Mouse (Mus musculus): ENCODE data around the gene Klhl40.
A peak's percentile ranks its signal among the peaks of the same experiment; 100 is the strongest.

The Klhl40 gene

DNA sequence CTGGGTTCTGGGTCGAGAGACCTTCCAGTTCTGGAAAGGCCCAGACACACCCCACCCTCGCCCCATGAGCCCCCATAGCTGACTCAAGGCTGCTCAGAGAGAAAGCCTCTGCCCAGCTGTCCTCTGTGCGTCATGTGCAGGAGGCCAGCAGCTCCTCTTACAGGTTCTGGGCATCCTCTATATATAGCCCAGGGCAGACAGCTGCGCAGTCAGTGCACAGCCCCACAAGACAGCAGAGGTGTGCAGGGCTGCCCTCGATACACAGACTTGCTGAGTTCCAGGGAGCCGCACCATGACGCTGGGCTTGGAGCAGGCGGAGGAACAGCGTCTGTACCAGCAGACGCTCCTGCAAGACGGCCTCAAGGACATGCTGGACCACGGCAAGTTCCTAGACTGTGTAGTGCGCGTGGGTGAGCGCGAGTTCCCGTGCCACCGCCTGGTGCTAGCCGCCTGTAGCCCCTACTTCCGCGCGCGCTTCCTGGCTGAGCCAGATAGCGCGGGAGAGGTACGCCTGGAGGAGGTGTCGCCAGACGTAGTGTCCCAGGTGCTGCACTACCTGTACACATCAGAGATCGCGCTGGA lies at the start of gene Klhl40:
TSS of gene Klhl40 (plus strand) at position 124 of the 582 bp plus-strand sequence.
- peak; percentile 74 for DNase-seq (ENCODE audit: low read depth, low spot score)

DNA sequence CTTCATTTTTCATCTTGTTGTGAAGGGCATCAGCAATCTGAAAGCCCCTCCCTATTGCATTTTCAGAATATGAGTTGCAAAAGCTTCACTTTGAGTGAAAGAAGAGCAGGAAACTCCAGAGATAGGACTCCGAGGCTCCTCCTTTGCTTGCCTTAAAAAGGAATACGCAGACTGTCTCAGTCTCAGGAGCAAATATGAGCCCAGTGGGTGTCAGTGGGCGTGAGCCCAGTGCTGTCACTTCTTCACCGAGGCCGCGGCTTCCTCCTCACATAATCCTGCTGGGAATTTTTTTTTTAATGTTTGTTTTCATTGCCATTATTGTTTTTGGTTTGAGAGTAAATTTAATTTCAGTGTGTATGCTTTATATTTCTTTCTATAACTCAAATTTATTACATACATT lies 36.9 kb upstream of the Klhl40 start:
- DNase-seq (ENCODE audit: low read depth, low spot score), result peak; percentile 34

DNA sequence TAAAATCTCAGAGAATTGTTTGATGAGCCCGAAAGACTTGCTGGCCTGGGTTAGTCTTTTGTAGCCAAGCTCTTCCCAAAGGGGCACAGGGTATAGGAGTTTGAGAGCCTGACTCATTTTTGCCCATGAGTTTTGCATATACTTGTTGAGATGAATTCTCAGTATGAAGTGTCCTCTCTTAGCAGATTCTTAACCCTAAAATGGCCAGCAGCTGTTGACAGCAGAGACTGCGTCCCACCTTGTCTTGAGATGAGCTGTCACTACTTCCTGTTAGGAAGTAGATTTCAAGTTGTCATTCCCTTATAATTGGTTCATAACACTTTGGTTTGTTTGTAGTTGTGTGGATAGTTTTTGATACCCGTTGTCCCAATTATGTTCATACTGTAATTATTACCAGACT lies 36.2 kb upstream of the Klhl40 start:
- DNase-seq (ENCODE audit: low read depth, low spot score), result no peak

DNA sequence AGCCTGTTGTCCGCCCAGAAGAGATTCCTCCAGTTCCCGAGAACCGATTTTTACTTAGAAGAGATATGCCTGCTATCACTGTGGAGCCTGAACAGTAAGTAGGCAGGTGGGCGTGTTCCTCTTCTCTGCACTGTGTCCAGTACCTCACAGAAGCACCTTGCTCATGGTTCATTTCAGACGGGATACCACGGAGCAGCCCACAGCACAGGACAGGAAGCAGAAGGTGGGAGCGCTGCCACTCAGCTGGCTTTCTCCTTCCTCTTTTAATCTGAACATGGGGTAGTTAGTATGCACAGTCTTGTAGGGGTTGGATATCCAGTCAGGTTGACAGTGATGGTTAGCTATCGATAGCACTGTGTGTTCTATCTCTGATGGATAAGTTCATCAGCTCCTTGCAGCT lies 33.4 kb upstream of the Klhl40 start:
- no peak for DNase-seq (ENCODE audit: low read depth, low spot score)

DNA sequence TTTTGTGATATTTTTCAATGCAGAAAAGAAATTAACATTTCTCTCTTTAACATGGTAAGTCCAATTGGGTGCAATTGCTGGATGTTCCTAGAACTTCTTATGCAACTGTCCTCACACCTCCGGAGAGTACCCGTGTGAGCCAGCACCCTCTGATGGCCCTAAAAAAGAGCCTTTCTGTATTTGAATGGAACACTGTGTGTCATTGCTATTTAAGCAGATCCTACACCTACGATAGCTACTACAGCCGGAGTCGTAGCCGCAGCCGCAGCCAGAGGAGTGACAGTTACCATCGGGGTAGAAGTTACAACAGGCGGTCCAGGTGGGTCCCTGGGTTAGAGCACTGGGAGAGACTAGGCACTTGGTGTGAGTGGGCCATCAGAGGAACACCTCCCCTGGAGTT lies 24.6 kb upstream of the Klhl40 start:
- peak; percentile 75 for DNase-seq (ENCODE audit: low read depth, low spot score)

DNA sequence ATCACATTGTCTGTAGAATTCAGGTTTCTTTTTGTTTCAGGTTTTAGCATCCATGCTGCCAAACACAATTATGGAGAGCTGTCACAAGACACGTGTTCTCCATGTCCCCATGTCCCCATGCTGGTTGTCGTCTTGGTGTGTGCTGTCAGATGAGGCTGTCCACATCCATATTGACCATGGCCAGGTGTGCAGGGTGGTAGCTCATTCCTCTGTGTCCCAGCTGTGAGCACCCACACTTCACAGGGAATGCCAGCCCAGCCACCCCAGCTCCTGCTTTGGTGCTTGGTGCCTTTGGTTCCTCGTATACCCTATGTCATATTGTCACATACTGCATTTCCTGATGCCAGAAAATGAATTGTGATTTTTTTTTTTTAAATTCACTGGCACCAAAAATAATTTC lies 22.8 kb upstream of the Klhl40 start:
- no peak for DNase-seq (ENCODE audit: low read depth, low spot score)

DNA sequence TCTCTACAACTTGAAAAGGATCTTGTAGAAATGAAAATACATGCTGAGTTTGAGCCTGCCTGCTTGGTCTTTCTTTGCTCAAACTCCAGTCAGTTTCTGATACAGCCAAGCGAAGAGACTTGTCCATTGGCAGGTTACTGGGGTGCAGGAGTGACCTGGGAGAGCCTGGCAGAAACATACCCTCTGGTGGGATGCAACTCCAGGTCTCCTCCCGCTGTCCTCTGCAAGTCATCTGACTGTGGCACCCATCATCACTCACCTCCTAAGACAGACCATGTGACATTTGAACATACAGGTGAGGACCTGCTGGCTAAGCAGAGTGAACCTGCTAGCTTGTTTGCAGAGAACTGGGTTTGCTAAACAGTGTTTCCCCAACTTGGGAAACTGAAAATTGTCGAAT lies 20.6 kb upstream of the Klhl40 start:
- no peak for DNase-seq (ENCODE audit: low read depth, low spot score)

DNA sequence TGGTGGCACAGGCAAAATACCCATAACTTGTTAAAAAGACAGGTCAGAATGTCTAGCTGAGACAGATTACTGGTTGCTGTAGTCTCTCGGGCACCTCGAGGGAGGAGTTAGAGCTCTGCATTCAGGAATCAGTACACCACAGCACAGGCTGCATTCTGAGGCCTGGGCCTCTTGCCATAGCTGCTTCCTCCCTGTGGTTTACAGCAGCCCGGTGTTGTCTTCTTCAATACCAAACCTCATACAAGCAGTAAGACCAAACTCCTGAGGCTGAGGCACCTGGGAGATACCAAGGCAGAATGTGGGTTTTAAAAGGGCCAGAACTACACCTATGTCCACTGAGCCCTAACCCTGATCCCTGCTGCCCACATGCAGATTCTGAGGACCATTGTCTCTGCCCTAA lies 20.0 kb upstream of the Klhl40 start:
- peak; percentile 57 for DNase-seq (ENCODE audit: low read depth, low spot score)

DNA sequence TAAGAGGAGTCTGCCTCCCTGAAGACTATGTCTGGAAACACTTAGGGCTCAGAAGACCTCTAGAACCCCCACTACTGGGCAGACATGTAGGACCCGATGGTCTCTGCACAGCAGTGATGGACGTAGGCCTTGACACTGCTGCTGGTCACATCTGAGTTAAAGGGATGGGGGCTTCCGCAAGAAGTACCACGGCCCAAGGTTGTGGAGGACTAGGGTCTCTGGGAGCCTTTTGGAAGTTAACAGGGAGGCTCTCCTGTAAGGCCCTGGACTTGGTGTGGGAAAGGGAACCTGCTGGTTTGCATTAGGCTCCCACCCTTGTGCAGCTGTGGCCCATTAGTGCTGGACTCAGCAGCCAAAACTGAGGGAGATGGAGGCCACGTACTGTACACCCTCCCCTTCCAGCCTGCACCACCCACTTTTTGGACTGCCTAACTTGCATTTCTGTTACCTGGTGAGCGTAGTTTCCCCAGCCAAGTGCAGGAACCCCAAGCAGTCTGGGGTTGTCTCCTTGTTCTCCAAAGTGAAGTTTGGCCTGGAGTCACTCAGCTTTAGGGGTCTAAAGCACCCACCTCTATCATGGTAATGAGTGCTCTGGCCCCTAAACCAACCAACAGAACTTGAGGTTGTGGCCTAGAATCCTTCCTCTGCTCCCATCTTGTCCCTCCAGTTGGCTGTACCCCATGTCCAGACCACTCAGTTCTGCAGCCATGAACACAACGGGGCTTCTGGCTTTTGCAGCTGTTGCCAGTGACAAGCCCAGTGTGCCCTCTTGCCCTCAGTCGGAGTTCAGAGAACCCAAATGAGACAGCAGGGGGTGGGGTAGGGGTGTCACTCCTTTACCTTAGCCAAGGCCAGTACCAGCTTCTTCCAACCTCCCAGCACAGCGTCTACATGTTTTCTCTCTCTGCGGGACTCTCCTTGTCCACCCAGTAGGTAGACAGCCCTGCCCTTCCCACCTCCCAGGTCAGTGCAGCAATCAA lies 19.3 kb upstream of the Klhl40 start:
- DNase-seq (ENCODE audit: low read depth, low spot score), result no peak

DNA sequence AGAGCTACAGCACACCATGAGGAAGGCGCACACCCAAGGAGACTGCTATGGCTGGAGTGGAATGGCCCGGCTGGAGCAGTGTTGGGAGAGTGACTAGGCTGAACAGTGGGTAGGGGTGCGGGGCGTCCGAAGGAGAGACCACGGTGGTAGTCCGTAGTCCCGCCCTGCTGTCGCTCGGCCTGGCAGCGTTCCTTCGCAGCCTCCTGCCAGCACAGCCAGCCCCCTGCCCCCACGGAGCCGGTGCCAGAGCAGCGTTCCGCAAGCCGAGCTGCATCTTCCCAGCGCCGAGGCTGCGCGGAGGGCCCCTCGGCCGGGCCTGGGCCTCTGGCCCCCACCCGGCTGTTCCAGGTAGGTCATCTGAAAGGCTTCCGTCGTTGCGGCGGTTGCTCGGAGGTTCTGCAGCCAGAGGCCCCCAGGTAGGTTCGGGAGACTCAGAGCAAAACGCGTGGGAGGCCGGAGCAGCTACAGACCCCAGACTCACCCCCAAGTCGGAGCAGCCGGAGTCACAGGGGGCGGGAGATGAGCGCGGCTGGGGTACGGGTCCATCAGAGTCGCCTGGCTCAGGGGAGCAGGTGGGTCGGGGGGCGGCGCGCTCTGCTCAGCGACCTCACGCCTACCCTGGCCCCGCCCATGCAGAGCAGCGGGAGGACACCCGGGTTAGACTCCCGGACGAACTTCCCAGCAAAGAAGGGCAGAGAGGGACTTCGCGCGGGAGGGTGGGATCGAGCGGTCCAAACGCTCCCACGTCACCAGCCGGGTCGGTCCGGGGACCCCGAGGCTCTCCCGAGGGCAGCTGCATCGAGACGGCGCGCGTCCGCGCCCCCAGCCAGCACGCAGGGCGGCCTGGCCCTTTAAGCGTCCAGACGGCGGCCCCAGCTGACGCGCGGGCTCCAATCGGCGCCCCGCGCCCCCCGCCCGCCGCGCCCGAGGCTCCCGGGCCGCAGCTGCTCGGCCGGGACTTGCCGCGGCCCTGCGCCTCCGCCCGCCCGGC lies 18.0 kb upstream of the Klhl40 start, which contains the start of gene Zfp651:
TSS of gene Zfp651 (plus strand) at position 240 of the 991 bp plus-strand sequence.
- DNase-seq (ENCODE audit: low read depth, low spot score), result peak; percentile 81

DNA sequence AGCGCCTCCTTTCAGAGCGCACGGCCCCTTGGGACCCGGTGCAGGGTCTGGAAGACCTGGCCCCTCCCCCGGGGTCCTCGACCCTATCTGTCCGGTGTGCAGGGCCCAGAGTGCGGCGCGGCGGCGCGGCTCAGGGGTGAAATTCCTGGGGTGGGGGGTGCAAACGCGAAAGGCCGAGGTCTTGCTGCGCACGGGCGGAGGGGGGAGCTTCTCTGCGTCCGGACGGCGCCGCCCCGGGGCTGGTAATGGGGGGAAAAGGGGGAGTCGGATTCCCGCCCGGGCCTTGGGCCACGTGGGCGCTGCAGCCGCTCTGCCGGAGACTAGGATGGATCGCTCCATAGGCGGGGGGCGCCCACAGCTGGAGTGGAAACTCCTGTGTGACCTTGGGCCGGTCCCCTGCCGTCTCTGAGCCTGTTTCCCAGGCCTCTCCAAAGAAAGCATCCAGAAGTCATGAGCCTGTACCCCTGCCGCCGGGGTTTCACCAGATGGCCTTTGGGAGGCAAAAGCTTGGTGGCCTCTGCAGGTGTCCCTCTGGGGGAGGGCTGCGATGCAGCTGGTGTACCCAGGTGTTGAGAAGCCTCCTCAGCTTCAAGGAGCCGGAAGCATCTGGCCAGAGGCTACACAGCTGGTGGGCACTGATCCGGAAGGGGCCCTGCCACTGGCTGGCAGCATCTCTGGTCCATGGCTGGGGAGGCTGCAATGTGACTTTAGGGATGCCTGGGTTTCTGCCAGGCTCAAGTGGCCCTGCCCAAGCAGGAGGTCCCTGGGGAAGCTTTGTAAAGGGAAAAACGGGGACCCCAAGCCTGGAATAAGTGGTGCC lies 16.9 kb upstream of the Klhl40 start:
- peak; percentile 71 for DNase-seq (ENCODE audit: low read depth, low spot score)

DNA sequence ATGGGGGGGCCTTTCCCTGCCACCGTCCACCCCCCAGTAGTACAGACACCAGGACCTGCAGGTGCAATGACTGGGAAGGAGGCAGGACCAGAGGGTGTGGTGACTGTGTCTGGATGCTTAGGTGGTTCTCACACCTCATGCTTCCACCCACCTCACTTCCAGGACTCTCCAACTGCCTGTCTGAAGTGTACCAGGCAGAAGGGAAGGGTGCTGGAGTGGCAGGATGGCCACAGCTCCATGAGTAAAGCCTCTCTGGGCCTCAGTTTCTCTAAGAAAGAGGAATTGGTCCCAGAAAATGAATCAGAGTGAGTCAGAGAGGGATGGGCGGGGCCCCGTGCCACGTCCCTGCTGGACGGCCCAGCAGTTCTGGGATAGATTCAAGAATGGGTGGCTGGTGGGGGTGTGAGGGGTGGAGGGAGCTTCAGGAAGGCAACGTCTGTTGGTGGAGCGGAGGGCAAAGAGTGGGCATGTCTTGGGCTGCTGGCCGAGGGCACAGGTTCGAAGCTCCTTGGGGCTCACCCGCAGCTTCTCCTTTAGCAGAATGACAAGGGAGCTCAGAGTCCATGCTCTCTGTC lies 16.2 kb upstream of the Klhl40 start:
- DNase-seq (ENCODE audit: low read depth, low spot score), result peak; percentile 58

DNA sequence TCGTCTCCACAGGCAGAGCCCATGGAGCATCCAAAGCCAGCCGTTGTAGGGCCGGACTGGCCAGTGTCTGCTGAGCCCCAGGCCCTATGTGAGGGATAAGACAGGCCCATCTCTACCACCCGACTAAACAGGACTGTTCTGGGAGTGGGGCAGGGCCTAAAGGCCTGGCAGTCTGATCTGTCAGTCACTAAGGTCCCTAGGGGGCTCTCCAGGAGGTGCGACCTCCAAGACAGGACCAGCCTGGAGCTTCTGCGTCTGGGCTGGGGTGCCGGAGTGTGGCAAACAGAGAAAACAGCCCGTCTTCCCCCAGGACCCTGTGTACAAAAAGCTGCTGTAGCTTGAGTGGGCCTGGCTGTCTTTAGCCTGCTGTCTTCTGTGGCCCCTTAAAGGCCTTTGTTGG lies 15.6 kb upstream of the Klhl40 start:
- no peak for DNase-seq (ENCODE audit: low read depth, low spot score)

DNA sequence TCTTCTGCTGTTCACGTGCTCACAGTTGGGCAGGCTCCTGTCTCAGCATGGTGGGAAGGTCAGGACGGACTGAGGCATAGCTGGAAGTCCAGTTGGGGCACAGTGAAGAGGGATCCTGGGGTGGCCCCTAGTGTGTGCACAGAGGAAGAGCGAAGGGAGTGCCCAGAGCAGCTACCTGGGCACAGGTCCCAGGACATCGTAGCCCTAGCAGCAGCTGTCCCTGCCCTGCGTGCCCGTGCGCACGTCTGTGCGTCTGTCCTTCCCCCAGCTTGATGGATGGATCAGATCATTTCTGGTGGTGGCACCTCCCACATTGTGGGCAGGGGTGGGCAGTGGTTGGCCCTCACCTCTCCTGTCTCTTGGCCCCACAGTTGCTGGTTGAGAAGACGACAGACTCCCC lies 15.2 kb upstream of the Klhl40 start:
- DNase-seq (ENCODE audit: low read depth, low spot score), result no peak

DNA sequence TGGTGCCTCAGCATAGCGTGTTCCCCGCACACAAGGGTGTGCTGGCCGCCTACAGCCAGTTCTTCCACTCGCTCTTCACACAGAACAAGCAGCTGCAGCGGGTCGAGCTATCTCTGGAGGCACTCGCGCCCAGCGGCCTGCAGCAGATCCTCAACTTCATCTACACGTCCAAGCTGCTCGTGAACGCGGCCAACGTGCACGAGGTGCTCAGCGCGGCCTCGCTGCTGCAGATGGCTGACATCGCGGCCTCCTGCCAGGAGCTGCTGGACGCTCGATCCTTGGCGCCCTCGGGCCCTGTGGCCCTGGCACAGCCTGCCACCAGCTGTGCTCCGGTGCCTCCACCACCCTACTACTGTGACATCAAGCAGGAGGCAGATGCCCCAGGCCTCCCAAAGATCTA lies 14.6 kb upstream of the Klhl40 start:
- peak; percentile 57 for DNase-seq (ENCODE audit: low read depth, low spot score)

DNA sequence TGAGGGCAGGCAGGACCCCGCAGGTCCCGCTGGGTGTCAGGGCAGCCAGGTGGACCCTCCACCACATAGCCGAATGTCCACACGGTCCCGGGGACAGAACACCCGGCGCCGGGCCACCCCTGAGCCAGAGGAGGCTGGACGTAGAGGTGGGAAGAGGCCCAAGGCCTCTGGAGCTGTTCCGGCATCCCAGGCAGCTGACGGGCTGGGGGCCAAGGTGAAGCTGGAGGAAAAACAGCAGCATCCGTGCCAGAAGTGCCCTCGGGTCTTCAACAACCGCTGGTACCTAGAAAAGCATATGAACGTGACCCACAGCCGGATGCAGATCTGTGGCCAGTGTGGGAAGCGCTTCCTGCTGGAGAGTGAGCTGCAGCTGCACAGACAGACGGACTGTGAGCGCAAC lies 13.7 kb upstream of the Klhl40 start:
- no peak for DNase-seq (ENCODE audit: low read depth, low spot score)

DNA sequence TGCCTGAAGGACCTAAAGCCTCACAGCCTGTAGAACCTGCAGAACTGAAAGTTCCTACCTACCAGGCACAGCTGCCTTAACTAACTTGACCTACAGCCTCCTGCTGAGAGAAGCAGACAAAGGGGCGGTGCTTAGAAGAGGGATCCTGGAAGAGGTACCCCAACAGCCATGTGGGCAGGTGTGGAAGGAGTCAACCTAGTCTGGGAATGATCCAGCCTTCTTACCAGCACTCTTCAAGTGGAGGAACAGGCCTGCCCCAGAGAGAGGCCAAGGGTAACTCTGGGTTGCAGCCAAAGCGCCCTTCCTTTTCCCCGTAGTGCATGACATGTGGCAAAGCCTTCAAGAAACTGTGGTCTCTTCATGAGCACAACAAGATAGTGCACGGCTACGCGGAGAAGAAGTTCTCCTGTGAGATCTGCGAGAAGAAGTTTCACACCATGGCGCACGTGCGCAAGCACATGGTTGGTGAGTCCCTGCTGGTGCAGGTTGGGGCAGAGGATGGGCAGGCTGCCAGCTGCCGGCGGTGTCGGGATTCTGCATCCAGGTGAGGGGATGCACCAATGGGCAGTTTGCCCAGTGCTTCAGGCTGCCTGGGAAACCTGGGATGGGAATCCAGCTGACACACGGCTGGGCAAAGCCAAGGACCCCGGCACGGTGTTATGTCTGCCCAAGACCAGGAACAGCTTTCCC lies 12.1 kb upstream of the Klhl40 start:
- DNase-seq (ENCODE audit: low read depth, low spot score), result no peak

DNA sequence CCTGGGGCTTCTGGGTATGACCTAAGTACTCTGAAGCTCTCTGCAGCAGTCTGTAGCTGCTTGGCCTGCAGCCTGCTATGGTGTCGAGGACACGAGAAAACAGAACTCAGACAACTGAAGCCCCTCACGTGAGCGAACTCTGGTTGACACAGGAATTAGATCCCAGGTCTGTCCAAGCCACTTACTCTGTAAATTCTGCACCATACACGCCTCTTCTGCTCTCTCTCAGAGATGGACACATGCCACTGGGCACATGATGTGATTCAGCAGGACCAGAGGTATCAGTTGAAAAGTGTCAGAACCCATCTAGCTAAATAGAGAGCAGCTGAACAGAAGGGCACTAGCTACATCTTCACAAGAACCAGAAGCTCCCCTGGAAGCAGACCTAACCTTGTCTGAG lies 5.0 kb upstream of the Klhl40 start:
- DNase-seq (ENCODE audit: low read depth, low spot score), result no peak

DNA sequence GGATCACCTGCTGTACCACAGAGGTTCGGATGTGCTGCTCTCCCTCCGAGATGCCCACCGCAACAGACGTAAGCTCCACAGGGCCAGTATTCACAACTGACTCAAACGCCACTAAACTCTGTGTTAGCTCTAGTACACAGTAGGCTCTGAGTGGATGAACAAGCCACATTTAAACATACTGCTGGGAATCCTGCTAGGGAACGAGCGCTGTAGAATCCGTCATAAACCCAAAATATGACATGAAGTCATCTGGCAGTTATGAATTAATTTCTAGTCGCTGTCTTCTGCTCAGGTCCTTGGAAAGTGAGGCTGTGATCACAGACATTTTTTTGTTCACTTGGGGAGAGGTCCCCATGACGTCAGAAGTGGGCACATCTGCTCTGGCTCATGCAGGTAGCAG lies 1.5 kb upstream of the Klhl40 start:
- peak; percentile 60 for DNase-seq (ENCODE audit: low read depth, low spot score)

DNA sequence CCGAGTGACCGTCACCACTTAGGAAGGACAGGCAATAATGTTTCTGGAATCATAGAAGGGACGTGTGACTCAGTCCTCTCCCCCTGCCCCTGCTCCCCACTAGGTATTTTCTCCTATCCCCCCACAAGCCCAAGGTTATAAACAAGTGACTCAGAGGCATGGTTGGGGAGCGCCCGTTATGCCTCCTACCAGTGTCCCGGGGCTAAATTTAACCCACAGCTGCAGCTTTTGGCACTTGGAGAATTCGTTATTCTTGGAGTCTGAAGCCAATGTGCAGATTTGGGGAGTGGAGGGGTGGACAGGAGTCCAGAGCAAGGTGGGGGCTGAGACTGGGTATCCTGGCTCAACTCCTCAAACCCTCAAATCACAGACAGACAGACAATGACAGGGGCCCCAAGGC lies 896 bp upstream of the Klhl40 start:
- DNase-seq (ENCODE audit: low read depth, low spot score), result peak; percentile 89
